Mouse (Mus musculus): Measurements from ENCODE around the gene Glt1d1. TPM values are rescaled to one million over a fixed set of nuclear protein-coding genes. Genes with fewer than 3 reads are reported as not detected.

The Glt1d1 gene
- total RNA-seq, 2 experiments from 2014 or later = 21.6 to 27.1 TPM

DNA sequence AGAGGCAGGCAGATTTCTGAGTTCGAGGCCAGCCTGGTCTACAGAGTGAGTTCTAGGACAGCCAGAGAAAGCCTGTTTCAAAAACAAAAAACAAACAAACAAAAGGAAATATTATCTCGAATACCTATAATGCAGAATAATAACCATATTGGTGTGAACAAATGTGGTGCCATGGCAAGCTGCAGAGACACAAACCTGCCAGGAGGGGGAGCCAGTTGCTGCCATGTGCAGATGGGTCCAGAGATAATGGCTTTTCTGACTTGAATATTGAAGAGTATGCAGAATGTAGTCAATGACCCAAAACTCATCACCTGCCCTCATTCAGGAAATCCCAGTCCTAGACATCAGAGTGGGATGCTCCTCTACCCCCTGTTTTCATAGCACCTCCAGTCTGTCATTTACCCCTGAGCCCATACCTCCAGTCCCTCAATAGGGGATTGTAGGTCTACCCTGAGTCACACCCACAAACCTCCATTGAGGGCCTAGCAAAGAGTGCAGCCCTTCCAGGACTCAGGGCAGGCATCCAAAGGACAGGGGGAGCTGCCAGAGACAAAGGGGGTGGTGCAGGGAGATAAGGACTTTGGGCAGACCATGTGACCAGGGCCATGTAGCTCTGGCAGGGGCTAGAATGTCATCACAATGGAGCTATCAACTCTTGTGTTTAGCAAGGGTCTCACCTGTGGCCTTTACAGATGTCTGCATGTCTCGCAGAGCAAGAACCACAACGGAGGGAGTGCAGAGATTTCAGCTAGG is 124.8 kb downstream of the Glt1d1 start:
- H3K27ac ChIP-seq = no peak overlapping the region
- no peak overlapping the region for H3K4me3 ChIP-seq
- intact Hi-C loops (cut with DNase I) = loop anchor here (5.0 kb wide), 1 partner anchor 680 kb away; no protein-coding TSS in a partner anchor
- DNase-seq (ENCODE audit: extremely low spot score in 1 of 2, low spot score in 2 of 2) = no peak
- TF ChIP-seq CTCF (IDR thresholded peaks at IDR 0.05) = peak; percentile 54

DNA sequence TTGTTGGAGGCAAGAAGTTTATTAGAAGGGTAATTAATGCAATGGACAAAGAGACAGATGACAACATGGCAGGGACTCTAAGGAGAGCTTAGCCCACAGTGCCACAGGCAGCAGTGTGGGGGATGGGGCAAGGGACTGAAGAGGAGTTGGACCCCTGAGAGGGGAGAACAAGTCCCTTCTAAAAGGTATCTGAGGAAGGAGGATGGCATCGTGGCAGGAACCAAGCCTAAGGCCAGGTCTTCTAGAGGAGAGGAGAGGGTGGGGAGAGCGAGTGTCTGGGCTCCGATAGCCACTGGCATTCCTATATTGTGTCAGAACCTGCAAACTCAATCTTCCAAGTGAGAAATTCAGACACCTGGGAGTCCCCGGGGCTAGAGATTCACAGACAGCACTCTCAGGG is 126.5 kb downstream of the Glt1d1 start:
- Histone ChIP-seq H3K27ac (no peak overlapping the region), H3K4me3 (no peak overlapping the region)
- DNase-seq (ENCODE audit: extremely low spot score in 1 of 2, low spot score in 2 of 2) = no peak
- intact Hi-C loops (cut with DNase I) = loop anchor here (5.0 kb wide), 1 partner anchor 679 kb away; no protein-coding TSS in a partner anchor
- no peak for TF ChIP-seq CTCF (IDR thresholded peaks at IDR 0.05)

Other genes with a start within 250 kb of the Glt1d1 start
- 10 to 100 TPM; 23.6 to 27.8 TPM for gene Slc15a4, start 635 bp downstream of the Glt1d1 start, total RNA-seq (2021)

Measured in left cerebral cortex, adult 2 months (tissue).